Mouse (Mus musculus): ENCODE data around the gene Slc6a9.

Gene Slc6a9

DNA sequence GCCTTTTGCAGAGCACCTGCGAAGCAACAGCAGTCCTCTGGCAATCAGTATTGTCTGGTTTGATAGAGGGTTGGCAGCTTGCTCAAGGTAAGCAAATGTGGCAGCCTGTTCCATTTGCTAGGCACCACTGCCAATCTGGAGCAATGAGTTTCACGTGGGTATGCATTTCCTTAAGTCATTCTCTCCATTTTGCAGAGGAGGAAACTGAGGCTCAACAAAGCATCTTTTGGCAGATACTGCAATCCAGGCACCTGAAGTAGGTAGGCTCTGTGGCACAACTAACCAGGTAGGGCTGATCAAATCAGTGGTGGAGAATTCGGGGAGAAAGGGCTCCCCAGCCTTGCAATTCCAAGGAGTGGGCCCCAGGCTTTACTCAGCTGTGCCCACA, at the start of gene Slc6a9:
Slc6a9 (plus strand) TSS at position 50 of the 388 bp plus-strand sequence.
- no peak for DNase-seq

DNA sequence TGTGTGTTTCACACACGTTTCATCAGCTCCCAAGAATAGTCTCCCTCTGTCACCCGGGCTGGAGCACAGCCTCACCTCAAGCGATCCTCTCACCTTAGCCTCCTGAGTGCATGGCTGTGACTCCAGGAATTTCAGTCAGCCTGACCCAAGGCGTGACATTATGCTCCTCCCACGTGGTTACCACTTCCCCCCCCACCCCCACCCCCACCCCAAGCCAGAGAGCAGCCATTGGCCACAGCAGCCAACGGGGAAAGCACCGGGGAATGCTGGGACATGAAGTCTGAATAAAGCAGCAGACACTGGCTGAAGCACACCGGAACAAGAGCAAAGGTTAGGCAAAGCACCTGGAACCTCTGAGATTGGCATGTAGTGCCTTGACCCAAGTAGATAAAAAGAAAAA, 47.3 kb upstream of the Slc6a9 start:
- DNase-seq, result peak; percentile 5 to 19

DNA sequence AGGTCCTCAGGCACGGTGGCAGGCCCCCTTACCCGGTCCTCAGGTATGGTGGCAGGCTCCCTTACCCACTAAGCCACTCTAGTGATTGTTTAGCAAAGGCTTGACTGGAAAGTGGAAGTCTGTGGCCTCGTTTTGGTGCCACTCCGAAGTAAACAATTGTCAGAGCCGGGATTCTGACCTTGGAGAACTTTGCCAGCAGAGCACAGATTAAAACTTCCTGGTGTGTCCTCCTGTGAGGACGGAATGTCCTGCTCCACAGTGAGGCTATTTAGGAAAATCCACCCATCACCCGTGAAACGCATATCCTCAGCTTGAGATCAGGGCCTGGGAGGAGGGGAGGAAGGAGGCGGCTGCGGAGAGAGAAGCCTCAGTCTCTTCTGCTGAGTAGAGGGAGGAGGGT, 46.0 kb upstream of the Slc6a9 start:
- DNase-seq, result peak; percentile 38 to 49

- DNase-seq, result no peak
Observed at GRCm38 (mm10) chr4:117799904-117800303, 34.4 kb upstream of the Slc6a9 start.

DNA sequence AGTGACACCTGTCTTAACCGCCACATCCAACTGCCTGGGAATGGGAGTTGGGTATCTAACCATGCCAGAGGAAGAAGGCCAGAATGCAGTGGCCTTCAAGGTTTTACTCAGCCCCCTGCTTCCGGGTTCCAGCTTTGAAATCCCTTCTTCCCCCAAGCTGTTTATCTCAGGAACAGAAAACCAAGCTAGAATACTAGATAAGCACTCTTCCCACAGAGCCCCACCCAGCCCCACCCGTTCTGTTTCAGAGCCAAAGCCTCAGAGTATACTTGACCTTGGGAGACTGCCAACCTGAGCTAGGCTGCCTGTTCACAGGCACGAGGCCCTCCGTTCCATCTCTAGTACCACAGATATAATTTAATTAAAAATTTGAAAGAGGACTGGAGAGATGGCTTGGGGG, 27.3 kb upstream of the Slc6a9 start:
- peak; percentile 34 to 46 for DNase-seq

DNA sequence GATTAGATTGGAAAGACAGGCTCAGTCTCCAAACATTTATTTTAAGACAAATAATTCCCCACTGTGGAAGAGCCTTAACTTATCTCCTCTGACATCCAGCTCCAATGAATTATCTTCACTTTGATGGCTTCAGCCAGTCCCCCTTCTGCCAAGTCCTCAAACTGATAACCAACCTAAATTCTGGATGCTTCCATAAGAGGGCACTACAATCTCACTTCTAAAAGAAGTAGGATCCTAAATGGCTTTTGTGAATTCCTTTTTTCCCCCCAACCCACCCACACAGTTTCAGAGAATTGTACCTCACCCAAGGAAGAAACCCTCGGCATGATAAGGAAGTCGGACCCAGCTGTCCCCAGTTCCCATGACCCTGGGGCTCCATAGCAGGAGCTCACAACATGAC, 23.4 kb upstream of the Slc6a9 start:
- DNase-seq, result no peak

DNA sequence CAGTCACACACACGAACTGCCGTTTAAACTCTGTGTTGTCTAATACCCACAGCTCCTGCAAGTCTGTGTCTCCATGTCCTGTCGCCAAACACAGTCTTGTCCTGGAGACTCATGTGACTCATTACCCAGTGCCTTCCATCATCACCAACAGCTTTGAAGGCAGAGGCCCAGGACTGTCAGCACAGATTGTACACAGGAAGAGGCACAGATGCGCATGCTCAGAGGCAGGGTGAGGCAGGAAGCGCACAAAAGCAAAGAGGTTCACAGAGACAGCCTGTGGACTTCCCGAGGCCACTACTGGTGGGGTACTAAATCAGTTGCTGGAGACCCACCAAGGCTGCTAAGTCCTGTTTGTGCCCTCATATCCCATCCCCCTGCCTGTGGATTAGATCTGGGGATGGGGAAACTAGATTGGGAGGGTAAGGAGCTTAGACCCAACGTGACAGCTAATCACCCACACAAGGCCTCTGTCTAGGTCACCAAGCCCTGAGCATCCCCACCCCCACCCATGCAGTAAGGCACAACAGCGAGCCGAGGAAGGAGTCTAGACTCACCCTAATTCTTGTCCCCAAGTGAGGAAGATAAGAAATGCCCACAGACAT, 20.6 kb upstream of the Slc6a9 start:
- DNase-seq, result peak; percentile 32 to 65

- DNase-seq, result peak; percentile 37 to 47
Observed at GRCm38 (mm10) chr4:117814333-117814732, 20.0 kb upstream of the Slc6a9 start.

DNA sequence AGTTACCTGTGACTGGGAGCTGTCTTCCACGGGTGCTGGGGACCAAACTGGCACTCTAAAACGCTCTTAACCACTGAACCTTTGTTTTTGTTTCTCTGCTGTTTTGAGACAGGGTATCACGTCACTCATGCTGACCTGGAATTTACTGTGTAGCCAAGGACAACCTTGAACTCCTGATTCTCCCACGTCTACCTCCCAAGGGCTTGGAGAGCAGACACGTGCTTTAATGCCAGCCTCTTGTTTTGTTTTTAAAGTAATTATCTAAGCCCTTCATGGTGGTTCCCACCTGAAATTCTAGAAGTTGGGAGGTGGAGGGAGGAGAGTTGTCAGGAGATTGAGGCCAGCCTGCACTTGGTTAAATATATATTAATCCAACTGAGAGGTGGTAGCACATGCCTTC, 17.5 kb upstream of the Slc6a9 start:
- no peak for DNase-seq

- no peak for DNase-seq
Observed at GRCm38 (mm10) chr4:117818032-117818431, 16.3 kb upstream of the Slc6a9 start.

DNA sequence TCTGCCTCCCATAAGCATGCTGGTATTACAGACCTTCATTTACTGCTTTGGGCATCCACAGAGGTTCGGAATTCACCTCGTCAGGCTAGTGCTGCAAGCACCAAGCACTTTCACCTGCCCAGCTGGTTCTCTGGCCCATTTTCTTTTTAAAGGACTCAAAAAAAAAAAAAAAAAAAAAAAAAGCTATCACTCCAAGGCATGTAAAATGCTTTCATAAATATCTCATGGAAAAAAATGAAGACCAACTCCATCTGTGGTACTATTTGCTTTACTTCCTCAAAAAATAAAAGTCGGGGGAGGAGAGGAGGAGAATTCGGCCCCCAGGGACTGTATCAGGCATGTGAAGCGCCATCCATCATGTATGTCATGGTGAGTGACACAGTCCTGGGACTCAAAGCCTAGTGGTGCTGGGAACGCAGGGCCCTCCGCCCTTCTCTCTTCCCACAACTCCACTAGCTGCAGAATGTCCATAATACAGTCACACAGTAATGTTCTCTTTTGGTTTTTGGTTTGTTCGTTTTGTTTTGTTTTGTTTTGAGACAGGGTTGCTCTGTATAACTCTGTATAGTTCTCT, 5.6 kb upstream of the Slc6a9 start:
- no peak for DNase-seq

DNA sequence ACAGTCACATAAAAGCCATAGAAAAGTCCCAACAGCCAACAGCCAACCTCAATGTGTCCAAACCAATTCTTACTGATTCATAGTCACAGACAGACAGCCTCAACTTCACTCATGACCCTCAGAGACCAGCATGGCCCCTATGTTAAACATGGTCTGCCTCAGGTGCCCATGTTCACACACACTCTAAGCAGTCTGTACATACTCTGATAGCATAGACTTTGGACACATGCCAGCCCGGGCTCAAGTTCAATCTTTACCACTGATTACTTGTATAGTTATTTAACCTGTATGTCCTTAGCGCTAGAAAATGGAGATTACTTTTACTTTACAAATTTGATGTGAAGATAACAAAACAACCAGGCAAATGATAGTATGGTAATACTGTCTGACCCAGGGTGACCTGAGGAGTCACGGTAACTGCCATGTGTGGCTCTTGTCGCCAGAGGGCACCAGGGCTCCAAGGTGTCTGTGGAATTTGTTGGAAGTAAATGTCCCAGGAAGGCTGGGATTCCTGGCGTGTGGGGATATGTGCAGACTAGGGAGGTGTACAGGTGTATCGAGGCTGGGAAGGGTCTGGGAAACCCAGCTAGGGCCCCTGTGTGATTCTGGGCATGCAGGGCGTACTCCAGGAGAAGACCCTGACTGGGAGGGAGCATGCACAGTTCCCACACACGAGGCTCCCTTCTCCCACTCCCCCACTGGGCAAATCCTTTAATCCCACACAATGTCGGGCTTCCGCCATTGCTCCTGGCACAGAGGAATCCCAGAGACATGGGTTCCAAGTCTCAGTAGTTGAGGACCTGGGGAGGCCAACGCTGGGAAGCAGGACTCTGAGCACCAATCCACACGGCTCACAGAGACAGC, 4.8 kb upstream of the Slc6a9 start:
- peak; percentile 75 to 78 for DNase-seq

- DNase-seq, result peak; percentile 56 to 73
Observed at GRCm38 (mm10) chr4:117830124-117830551, 4.2 kb upstream of the Slc6a9 start.

DNA sequence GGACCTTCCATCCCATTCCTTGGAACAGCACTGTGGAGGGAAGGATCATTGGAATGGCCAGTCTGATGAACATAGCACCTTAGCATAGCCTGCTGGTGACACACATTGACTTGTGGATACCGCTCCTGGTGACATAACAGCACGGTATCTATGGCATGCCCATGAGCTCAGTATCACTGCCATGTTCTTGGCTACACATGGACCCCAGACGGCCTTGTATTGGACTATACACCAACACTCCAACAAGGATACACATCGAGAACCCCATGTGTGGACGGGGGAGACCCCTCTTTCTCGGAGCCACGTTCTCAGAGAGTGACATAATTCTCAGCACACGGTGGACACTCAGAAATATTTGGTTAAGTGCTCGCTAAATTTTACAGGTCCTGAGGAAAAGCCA, 3.5 kb upstream of the Slc6a9 start:
- no peak for DNase-seq

GRCm38 (mm10) chr4:117831499-117831898, 2.8 kb upstream of the Slc6a9 start:
- DNase-seq, result no peak

- peak; percentile 57 to 73 for DNase-seq
Observed at GRCm38 (mm10) chr4:117831920-117832691, 2.2 kb upstream of the Slc6a9 start.

DNA sequence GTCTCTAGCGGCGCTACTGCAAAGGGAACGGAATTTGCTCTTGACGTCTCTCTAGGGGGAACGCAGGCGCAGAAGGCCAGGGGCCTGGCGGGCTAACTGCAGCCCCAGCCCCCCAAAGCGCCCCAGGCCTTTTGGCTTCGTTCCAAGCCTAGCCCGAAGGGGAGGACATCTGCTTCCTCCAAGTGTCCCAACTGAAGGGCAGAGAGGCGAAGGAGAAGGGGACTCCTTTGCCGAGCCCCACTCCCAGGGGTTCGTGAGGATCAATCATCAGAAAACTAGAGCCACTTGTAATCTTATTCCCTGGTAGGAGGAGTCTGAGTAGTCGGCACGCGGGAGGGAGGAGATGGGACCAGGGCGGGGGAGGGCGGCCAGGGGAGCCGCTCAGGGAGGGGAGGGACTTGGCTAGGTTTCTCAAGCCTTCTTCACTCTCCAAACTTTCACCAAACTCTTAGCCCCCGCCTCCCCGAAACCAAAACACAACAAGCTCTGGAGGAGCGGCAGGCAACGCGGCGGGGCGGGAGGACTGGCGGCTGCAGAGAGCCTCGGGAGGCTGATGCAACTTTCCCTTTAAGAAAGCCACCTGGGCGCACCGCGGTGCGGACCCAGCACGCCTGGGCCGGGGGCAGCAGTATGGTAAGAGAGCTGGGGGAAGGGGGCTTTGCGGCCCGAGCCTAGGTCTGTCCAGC, 682 bp downstream of the Slc6a9 start:
- peak; percentile 90 to 94 for DNase-seq

GRCm38 (mm10) chr4:117835531-117836111, 1.3 kb downstream of the Slc6a9 start:
- DNase-seq, result peak in 1 of 2 experiments; percentile 29

- DNase-seq, result peak; percentile 94 to 96
Observed at GRCm38 (mm10) chr4:117836204-117836767, 2.0 kb downstream of the Slc6a9 start.

GRCm38 (mm10) chr4:117837271-117837670, 3.0 kb downstream of the Slc6a9 start:
- no peak for DNase-seq

- no peak for DNase-seq
Observed at GRCm38 (mm10) chr4:117839366-117839765, 5.1 kb downstream of the Slc6a9 start.

DNA sequence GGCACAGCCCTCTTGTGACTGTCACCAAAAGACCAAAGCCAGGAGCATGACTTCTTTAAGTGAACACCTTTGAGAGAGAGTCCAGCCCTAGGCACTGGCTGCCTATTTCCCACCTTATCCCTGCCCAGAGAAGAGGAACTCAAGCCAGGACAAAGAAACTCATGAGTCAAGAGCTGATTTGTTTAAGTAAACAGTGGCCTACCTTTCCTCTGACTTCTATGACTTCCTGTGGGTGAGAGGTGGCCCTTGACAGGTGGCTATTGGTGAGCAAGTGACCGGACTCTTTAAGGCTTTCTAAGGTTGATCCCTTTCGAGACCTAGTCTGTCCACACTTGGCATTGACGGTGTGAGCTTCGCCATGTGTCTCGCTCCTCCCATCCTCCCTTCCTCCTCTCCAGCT, 6.5 kb downstream of the Slc6a9 start:
- DNase-seq, result peak; percentile 44 to 75

Data from lung, adult 18-20 months (tissue).